Mouse (Mus musculus) stomach, embryonic 14.5 days (tissue): ENCODE measurements around the gene Tbc1d17. TPM values are rescaled to one million over a fixed set of nuclear protein-coding genes. Genes with fewer than 3 reads are reported as not detected.

Experiments
- ATAC-seq: fragments of 200-750 bp; cut with Nextera tagmentation; 2 replicates; pipeline ENCODE4 v1.8.0; 2017; ENCODE audit warnings: low read depth, moderate TSS enrichment; ENCODE audit not compliant: insufficient number of reproducible peaks, insufficient read depth, low FRiP score
- H3K27ac ChIP-seq: fragments of 300-500 bp; sonication (generic); 2 replicates; pipeline ENCODE4 v1.5.1; 2014; ENCODE audit warnings: mild to moderate bottlenecking, low read length, moderate library complexity, mixed read lengths
- H3K27me3 ChIP-seq: fragments of 300-500 bp; sonication (generic); 2 replicates; pipeline ENCODE4 v1.6.1; 2014; ENCODE audit warnings: low read length, control low read depth, mixed read lengths; ENCODE audit not compliant: control insufficient read depth, insufficient read depth
- H3K36me3 ChIP-seq: fragments of 300-500 bp; sonication (generic); 2 replicates; pipeline ENCODE4 v1.6.1; 2014; ENCODE audit warnings: mild to moderate bottlenecking, control low read depth, low read length, moderate library complexity, mixed read lengths; ENCODE audit not compliant: control insufficient read depth, insufficient read depth
- H3K4me1 ChIP-seq: fragments of 300-500 bp; sonication (generic); 2 replicates; pipeline ENCODE4 v1.6.1; 2014; ENCODE audit warnings: low read length, control low read depth, mixed read lengths; ENCODE audit not compliant: control insufficient read depth, insufficient read depth
- H3K4me2 ChIP-seq: fragments of 300-500 bp; sonication (generic); replicated peaks from 2 replicates; pipeline ENCODE4 v1.6.1; 2014; ENCODE audit warnings: low read depth, low read length, control low read depth
- H3K4me3 ChIP-seq: fragments of 300-500 bp; sonication (generic); 2 replicates; pipeline ENCODE4 v1.5.1; 2014; ENCODE audit warnings: low read depth, low read length, control low read depth
- H3K9ac ChIP-seq: fragments of 300-500 bp; sonication (generic); replicated peaks from 2 replicates; pipeline ENCODE4 v1.6.1; 2014; ENCODE audit warnings: low read depth, mild to moderate bottlenecking, control low read depth, low read length, moderate library complexity, mixed read lengths
- H3K9me3 ChIP-seq: fragments of 300-500 bp; sonication (generic); 2 replicates; pipeline ENCODE4 v1.6.1; 2016; ENCODE audit warnings: low read depth, low read length, control low read depth; ENCODE audit not compliant: control insufficient read depth
- WGBS: fragments of 180-500 bp; shearing (Covaris S2); extraction: QIAGEN DNeasy Blood & Tissue Kit; methylation state at CpG from one replicate; pipeline ENCODE4 v1.1.7; 2014; 5-methylcytosine and 5-hydroxymethylcytosine counted together
- microRNA counts: library from miRNA; unstranded; fragments of <30 nt; microRNA quantifications from one replicate; lab custom pipeline; 2016
- microRNA-seq: library from miRNA; unstranded; fragments of <30 nt; microRNA quantifications from one replicate; pipeline ENCODE4, GENCODE M21; 2016
- polyA plus RNA-seq: library from polyadenylated mRNA; unstranded; fragments of >200 nt; fragmentation: Nextera tagmentation; extraction: Ambion mirVana; gene quantifications from 2 replicates; pipeline ENCODE4 v1.2.1, GENCODE M21; 2014

The Tbc1d17 gene
- polyA plus RNA-seq, 1 experiment from 2014 or later = 71.8 TPM

DNA sequence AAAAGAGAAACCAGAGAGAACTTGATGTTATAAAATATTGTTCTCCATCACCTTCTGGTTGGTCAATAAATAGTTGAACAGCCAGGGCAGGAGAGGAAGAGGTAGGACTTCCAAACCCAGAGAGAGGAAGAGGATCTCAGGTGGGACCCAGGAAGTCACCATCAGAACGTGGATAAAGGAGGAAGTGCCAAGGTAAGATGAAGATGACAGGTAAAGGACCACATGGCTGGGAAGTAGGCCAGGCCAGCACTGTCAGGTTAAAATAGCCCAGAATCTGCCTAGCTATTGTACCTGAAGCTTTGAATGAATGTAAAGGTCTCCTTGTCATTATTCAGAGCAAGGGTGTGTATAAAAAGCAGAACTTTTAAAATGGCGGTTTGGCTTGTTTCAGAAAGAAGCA is 40.0 kb downstream of the Tbc1d17 start:
- no peak overlapping the region for H3K4me2 ChIP-seq
- H3K27me3 ChIP-seq = no peaks in the 10 kb centered on the region
- no peaks in the 10 kb centered on the region for H3K9me3 ChIP-seq
- H3K9ac ChIP-seq = no peak overlapping the region
- no peak overlapping the region for H3K4me3 ChIP-seq
- 75% methylated on average over 2 of the region's 2 CpGs for WGBS
- H3K4me1 ChIP-seq = no peaks in the 10 kb centered on the region
- ATAC-seq = no peak
- no peak overlapping the region for H3K27ac ChIP-seq
- H3K36me3 ChIP-seq = no peaks in the 10 kb centered on the region; the same call in 1 of the 2 replicates

GRCm38 (mm10) chr7:44792781-44793180 is 56.1 kb downstream of the Tbc1d17 start:
- no peak overlapping the region for H3K9ac ChIP-seq
- H3K27me3 ChIP-seq = no peaks in the 10 kb centered on the region
- H3K27ac ChIP-seq = no peak overlapping the region
- no peaks in the 10 kb centered on the region for H3K9me3 ChIP-seq
- no peak for ATAC-seq
- no peaks in the 10 kb centered on the region for H3K4me1 ChIP-seq
- H3K4me3 ChIP-seq = no peak overlapping the region
- WGBS = 83% methylated on average over 6 of the region's 6 CpGs
- no peaks in the 10 kb centered on the region for H3K36me3 ChIP-seq
- no peak overlapping the region for H3K4me2 ChIP-seq

DNA sequence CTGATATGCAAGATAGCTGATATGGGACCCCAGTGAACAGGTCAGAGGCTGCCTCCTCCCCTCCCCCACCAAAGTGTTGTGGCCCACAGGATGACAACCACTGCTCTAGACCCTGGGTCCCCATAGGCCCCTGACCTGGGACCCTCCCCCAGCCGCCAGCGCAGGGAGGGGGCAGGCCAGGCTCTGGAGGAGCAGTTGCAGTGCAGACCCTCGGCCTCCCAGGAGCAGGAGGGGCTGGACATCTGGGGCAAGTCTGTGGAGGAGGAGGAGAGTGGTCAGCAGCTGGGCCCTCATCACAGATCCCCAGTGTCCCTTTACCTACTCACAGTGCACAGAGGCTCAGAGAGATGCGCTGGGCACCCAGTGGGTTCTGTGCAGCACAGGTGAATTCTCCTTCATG is 58.8 kb downstream of the Tbc1d17 start:
- 0 out of 2 replicates have a peak, but pooled peaks have one; percentile 4 for ATAC-seq

GRCm38 (mm10) chr7:44789531-44789930 is 59.3 kb downstream of the Tbc1d17 start:
- no peak overlapping the region for H3K9ac ChIP-seq
- no peak overlapping the region for H3K4me2 ChIP-seq
- no peaks in the 10 kb centered on the region for H3K4me1 ChIP-seq
- no peak for ATAC-seq
- H3K4me3 ChIP-seq = no peak overlapping the region
- H3K27me3 ChIP-seq = 0 out of 2 replicates have a peak, but pooled peaks cover 2% of the 10 kb centered on the region
- no peak overlapping the region for H3K27ac ChIP-seq
- no peaks in the 10 kb centered on the region for H3K36me3 ChIP-seq
- WGBS = 63% methylated on average over 3 of the region's 3 CpGs
- H3K9me3 ChIP-seq = no peaks in the 10 kb centered on the region

More for the DNA sequence above, 58.8 kb downstream of the Tbc1d17 start:
- H3K27me3 ChIP-seq = 0 out of 2 replicates have a peak, but pooled peaks cover 2% of the 10 kb centered on the region
- no peaks in the 10 kb centered on the region for H3K9me3 ChIP-seq
- no peak overlapping the region for H3K9ac ChIP-seq
- no peak overlapping the region for H3K4me3 ChIP-seq
- H3K27ac ChIP-seq = no peak overlapping the region
- H3K4me1 ChIP-seq = no peaks in the 10 kb centered on the region
- H3K4me2 ChIP-seq = no peak overlapping the region
- H3K36me3 ChIP-seq = no peaks in the 10 kb centered on the region
- 56% methylated on average over 4 of the region's 4 CpGs for WGBS

MicroRNAs encoded within 50 kb of the gene (microRNA counts, 519-probe panel; counts per million panel counts)
- not detected for microRNA mmu-miR-707 (lab: Ali Mortazavi, UCI)

Small RNA genes lying within 50 kb of the gene (microRNA-seq; reads per million reads assigned to microRNA genes)
- gene Mir707 = not detected

Other genes with a start within 250 kb of the Tbc1d17 start
- 14.0 and 15.8 TPM in 2 replicates for gene Myh14, start 178.2 kb downstream of the Tbc1d17 start, polyA plus RNA-seq
- not detected in 2 replicates for gene Izumo2, start 140.3 kb downstream of the Tbc1d17 start, polyA plus RNA-seq
- 32.9 and 34.7 TPM in 2 replicates for gene Vrk3, start 100.7 kb downstream of the Tbc1d17 start, polyA plus RNA-seq
- gene Zfp473, start 98.0 kb downstream of the Tbc1d17 start, polyA plus RNA-seq = 1.9 and 3.0 TPM in 2 replicates
- gene Nup62, start 33.0 kb downstream of the Tbc1d17 start, polyA plus RNA-seq = 54.2 and 56.6 TPM in 2 replicates
- 1.2 and 3.0 TPM in 2 replicates for gene Il4i1, start 32.7 kb downstream of the Tbc1d17 start, polyA plus RNA-seq
- gene Atf5, start 32.4 kb downstream of the Tbc1d17 start, polyA plus RNA-seq = 3.1 and 4.4 TPM in 2 replicates
- 43.6 and 54.9 TPM in 2 replicates for gene Akt1s1, start 88 bp downstream of the Tbc1d17 start, polyA plus RNA-seq
- gene Pnkp, start 8.1 kb upstream of the Tbc1d17 start, polyA plus RNA-seq = 25.7 and 30.0 TPM in 2 replicates
- 377 and 384 TPM in 2 replicates for gene Ptov1, start 20.7 kb upstream of the Tbc1d17 start, polyA plus RNA-seq
- gene Med25, start 43.6 kb upstream of the Tbc1d17 start, polyA plus RNA-seq = 65.2 and 79.4 TPM in 2 replicates
- 25.8 and 26.4 TPM in 2 replicates for gene Fuz, start 47.0 kb upstream of the Tbc1d17 start, polyA plus RNA-seq
- gene Ap2a1, start 80.4 kb upstream of the Tbc1d17 start, polyA plus RNA-seq = 67.3 and 72.1 TPM in 2 replicates
- 0.17 TPM in 2 replicates for gene Tsks, start 94.1 kb upstream of the Tbc1d17 start, polyA plus RNA-seq
- 24.7 and 25.0 TPM in 2 replicates for gene Cpt1c, start 125.8 kb upstream of the Tbc1d17 start, polyA plus RNA-seq
- gene Prmt1, start 137.5 kb upstream of the Tbc1d17 start, polyA plus RNA-seq = 165 and 186 TPM in 2 replicates
- gene Irf3, start 148.6 kb upstream of the Tbc1d17 start, polyA plus RNA-seq = 89.2 and 96.0 TPM in 2 replicates
- 60.6 and 62.9 TPM in 2 replicates for gene Bcl2l12, start 149.6 kb upstream of the Tbc1d17 start, polyA plus RNA-seq
- gene Scaf1, start 167.3 kb upstream of the Tbc1d17 start, polyA plus RNA-seq = 48.9 and 49.8 TPM in 2 replicates
- 71.0 and 75.0 TPM in 2 replicates for gene Rras, start 168.9 kb upstream of the Tbc1d17 start, polyA plus RNA-seq
- 13.7 and 17.8 TPM in 2 replicates for gene Prr12, start 203.8 kb upstream of the Tbc1d17 start, polyA plus RNA-seq
- gene Nosip, start 213.3 kb upstream of the Tbc1d17 start, polyA plus RNA-seq = 58.9 and 63.6 TPM in 2 replicates
- 20.7 and 20.9 TPM in 2 replicates for gene Prrg2, start 213.6 kb upstream of the Tbc1d17 start, polyA plus RNA-seq
- 418 and 432 TPM in 2 replicates for gene Rcn3, start 243.1 kb upstream of the Tbc1d17 start, polyA plus RNA-seq